Mouse (Mus musculus) thymus, postnatal 36 days (tissue): ENCODE data around the gene Hif3a.
"Not testable (repeated sequence)": the region's sequence is repeated elsewhere in the genome, so short reads cannot be mapped to it uniquely, and the experiment has no call there.

ENCODE experiments used
- DNase-seq, 2 experiments: peaks; one replicate each; pipeline ENCODE4 v3.0.0; 2022; ENCODE audit warnings: mixed read lengths in 2 of 2

The Hif3a gene

DNA sequence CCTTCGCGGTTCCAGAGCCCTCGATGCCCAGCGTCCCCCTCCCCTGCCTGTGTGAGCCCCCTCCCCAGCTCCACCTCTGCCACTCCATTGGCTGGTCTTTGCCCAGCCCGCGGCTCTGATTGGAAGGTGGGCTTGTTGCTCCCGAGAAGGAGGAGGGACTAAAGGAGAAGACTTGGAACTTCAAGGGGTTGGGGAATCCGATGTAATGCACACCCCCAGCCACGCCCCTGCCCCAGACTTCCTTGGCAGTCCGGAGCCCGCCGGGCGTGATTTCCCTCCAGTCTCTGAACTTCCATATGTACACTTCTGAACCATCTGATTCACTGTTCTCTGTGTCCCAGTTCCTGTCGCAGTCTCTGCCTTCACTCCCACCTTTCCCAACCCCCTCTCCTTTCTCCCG is at the start of gene Hif3a:
TSS of gene Hif3a (minus strand) at position 39 of the 400 bp plus-strand sequence.
- no peak for DNase-seq

DNA sequence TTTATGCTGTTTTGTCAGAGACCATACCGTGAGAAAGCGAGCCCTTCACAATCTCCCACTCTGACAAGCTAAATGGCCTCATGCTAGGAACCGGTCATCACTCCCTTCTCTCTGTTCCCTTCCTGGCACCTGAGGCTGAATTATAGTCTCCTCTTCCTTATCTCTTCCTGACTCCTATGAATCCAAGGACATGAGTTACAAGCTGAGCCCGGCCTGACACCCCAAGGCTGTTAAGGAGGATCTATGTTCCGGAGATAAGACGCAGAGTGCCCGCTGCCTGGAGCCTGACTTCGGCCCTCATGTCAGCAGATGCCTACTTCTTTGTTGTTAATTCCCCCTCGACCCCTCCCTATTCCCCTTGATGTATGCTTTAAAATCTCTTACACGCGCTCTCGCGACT is 39.4 kb upstream of the Hif3a start:
- DNase-seq: not testable (repeated sequence)

DNA sequence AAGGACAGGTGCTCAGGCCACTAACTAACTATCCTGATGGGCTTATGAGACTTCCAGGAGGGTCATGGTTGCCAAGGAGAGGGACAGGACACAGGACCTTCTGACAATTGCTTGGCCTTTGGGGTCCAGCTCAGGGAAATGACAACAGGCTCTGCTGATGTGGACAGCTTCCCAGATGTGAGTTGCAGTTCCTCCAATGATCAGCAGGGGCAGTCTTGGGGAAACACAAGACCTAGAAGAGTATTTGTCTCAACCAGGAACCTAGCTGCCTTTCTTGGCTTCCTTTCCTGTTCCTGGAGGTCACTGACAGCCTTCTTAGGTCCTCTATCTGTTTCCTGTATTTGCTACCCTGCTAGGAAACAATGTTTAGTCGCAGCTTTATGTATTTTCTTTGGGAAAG is 29.1 kb upstream of the Hif3a start:
- DNase-seq: peak; percentile 16 to 29

GRCm38 (mm10) chr7:17090058-17090585 is 27.9 kb upstream of the Hif3a start:
- DNase-seq: no peak

DNA sequence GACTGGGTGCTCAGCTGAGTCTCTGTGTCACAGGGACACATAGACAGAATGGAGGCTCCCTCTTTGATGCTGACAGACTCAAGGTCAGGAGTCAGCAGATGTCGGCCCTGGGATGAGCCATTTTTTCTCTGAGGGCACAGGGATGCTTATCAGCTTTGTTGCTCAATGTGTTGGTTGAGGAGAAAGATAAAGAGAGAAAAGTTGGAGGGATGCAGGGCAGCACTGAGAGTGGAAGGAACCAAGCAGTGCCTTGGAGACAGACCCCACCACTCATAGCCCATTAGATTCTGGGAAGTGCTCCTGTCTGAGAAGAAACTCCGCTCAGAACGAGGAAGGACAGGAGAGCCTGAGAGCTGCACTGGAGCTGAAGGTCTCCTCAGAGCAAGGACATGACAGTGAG is 25.5 kb upstream of the Hif3a start:
- no peak for DNase-seq

- DNase-seq: no peak
Measured at GRCm38 (mm10) chr7:17082766-17083165, 20.5 kb upstream of the Hif3a start.

DNA sequence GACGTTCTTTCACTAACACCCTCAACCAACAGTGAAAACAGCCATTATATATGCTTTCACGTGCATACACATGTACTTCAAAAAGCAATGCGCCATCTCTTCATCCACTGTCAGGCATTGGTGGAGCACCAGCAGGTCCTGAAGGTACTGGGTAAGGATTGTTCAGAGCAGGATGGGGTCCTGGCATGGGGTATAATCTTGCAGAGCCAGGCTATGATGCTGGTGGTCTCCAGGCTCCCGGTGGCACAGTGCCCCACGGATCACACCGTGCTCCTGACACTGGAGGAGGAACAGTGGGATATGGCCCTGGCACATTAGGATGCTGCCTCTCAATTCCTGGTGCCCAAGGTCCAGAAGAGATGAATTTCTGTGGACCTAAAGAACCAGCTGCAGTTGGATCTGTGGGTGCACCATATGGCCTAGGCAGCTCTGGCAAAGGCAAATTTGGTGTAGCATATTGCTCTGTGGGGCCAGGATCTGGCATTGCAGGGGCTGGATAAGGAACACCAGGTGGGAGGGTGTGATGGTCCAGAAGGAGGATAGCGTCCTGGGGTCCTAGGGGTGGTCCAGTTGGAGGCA is 15.9 kb upstream of the Hif3a start:
- no peak for DNase-seq

DNA sequence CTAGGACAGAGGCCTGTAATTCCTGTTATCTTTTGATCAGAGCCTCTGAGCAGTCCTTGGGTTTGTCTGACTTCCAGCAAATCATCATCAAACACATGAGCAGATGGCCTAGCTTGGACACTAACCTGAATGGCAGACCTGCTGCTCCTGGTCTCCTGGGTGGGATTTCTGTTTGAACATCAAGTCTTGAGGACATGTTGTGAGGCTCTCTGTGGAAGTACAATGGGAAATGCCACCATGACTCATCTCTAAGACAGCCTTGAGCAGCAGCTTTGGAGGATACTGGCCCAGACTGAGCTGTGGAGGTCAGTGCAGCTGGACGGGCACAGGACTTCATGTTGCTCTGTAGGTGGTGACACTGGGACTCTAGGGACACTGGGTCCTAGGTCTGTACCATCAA is 14.3 kb upstream of the Hif3a start:
- no peak for DNase-seq

DNA sequence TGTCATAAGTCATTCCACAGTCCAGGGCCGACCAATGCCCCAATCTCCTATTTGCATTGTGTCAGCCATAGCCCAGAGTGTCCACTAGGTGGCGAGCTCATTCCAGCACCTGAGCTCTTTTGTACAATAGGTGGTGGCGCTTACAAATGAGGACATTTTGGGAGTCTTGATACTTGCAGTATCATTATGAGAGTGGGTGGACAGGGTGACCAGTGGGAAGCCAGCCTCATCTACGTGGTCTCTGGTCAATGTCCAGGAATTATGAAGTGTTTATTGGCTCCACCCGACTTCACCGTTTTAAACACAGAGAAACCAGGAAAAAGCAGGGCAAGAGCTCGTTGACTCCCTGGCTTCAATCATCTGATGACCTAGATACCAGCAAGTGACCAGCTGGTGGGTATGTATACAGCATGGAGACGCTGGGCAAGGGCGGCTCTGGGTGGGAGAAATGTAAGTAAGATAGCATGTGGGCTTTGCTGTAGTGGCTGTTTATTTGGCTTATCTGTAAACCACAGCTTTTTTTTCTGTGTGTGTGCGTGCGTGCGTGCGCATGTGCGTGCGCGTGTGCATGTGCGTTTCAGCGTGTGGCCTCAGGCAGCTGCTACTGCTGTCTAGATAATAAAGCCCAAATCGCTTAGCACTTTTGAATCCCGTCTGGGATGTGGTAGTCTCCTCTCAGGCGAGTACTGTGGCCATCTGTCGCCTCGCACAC is 11.8 kb upstream of the Hif3a start, which contains the start of gene Psg16:
TSS of gene Psg16 (plus strand) at position 137 of the 712 bp plus-strand sequence.
- peak; percentile 43 to 48 for DNase-seq

DNA sequence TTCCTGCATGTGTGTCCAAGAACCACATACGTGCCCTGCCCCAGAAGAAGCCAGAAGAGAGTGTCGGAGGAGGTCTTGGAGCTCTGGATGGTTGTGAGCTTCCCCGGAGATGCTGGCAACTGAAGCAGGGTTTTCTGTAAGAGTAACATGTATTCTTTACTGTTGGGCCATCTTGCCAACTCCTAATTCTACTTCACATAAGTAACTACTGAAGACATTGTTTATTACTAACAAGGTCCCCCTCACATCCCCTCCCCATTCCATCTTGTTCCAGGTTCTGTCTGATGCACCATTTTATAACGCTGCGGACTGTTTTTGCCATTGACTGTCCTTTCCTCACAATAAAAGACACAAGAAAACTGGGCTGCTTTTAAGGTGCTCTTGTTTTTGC is 11.3 kb upstream of the Hif3a start:
- DNase-seq: no peak

DNA sequence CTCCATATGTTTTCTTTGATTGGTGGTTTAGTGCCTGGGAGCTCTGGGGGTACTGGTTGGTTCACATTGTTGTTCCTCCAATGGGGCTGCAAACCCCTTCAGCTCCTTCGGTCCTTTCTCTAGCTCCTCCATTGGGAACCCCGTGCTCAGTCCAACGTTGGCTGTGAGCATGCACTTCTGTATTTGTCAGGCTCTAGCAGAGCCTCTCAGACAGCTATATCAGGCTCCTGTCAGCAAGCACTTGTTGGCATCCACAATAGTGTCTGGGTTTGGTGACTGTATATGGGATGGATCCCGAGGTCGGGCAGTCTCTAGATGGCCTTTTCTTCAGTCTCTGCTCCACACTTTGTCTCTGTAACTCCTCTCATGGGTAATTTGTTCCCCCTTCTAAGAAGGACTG is 5.4 kb upstream of the Hif3a start:
- not testable (repeated sequence) for DNase-seq

DNA sequence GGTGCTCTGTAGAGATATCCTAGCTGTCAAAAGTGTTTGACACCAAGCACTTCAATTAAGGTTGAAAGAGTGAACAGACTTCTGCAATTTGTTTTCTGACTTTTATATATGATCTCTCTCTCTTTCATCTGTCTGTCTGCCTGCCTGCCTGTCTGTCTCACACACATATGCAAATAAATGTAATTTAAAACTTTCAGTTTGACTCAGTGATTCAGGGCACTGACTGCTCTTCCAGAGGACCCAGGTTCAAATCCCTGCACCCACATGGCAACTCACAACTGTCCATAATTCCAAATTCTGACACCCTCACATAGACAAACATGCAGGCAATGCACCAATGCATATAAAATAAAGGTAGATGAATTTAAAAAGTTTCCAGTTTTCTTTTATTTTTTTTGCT is 4.8 kb upstream of the Hif3a start:
- no peak for DNase-seq

- peak; percentile 72 to 80 for DNase-seq
Measured at GRCm38 (mm10) chr7:17066412-17066811, 4.2 kb upstream of the Hif3a start.

- no peak for DNase-seq
Measured at GRCm38 (mm10) chr7:17065620-17066019, 3.4 kb upstream of the Hif3a start.

GRCm38 (mm10) chr7:17062845-17063244 is 618 bp upstream of the Hif3a start:
- DNase-seq: no peak

GRCm38 (mm10) chr7:17060782-17061605 is 1.2 kb downstream of the Hif3a start:
- peak in 1 of 2 experiments; percentile 40 for DNase-seq

DNA sequence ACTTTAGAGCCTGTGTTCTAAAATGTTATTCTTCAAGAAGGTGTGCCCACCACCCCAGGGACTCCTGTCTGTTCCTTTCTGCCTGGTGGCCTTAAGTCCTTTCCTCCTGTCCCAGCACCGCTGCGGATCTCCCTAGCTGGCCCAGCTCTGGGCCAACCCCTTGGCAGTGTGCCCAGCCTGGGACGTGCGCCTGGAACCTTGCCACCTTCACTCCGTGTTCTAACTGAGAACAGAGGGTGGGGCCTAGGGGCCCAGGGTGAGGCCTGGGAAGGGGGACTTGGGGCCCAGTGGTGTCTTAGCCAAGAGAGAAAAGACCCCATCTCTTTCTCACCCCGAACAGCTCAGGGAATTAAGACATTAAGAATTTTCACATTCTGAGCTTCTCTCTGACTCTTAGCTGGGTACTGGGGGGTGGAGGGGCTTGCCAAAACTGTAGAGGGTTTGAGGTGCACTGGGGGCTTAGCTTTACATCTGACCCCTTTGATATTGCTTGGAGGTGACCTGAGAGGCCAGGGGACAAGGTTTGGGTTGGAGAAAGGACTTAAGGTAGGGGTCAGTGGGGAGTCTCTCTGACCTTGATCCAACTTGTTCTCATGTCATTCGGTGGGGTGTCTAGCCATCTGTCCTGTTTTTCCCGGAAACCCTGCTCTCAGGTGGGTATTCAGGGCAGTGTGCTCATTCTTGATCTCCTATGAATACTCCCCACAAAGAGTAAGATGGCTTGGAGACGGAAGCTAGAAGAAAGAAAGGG is 2.0 kb downstream of the Hif3a start:
- peak in 1 of 2 experiments; percentile 43 for DNase-seq

DNA sequence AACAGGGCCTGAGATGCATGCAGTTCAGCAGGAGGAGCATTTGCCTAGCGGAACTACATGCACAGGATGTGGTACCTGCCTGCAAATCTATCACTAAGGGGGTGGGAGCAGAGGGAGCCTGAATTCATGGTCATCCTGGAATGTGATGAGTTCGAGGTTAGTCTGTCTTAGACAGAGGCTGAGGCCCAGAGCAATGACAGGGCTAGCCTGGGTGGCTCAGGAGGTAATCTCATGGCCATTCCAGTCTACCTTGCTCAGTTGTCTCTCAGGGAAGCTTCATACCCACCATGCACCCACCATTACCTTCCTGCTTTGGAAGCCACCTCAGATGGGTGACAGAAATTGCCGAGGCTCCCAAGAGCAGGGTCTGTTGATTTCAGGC is 2.8 kb downstream of the Hif3a start:
- no peak for DNase-seq

DNA sequence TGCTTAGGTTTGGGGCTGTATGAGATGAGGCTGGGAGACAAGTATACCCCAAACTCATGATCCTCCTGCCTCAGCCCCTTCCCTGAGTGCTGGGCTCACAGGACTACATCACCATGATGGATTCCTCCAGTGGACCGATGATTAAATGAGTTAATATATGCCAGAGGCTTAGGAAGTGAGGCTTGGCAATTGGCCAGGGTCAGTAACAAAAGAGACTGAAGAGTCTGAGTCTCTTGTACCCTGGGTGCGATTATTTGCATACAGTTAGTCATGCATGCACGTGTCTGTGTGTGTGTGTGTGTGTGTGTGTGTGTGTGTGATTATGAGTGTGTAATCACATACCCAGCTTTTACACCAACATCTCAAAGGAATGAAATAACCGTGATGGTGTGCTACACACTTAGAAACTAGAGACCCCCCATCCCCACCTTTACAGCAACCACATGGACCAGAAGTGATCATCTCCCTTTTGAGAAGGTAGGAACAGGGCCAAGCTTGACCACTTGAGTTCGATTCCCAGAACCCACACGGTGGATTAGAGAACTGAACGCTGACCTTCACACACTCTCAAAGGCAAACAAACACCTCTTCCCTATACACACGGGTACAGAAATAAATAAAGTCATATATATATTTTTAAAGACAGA is 3.3 kb downstream of the Hif3a start:
- DNase-seq: no peak

- peak; percentile 51 to 68 for DNase-seq
Measured at GRCm38 (mm10) chr7:17058071-17058689, 4.0 kb downstream of the Hif3a start.

- DNase-seq: no peak
Measured at GRCm38 (mm10) chr7:17056601-17057523, 5.4 kb downstream of the Hif3a start.
